Mouse (Mus musculus): ENCODE measurements around the gene Lhx5. TPM values are rescaled to one million over a fixed set of nuclear protein-coding genes. Genes with fewer than 3 reads are reported as not detected.

Gene Lhx5
- total RNA-seq (2014; rRNA removed), result 4.6 and 5.4 TPM in 2 replicates
- 1.4 and 3.7 TPM in 2 replicates for polyA plus RNA-seq (2015; fragmentation: Nextera tagmentation; extraction: Ambion mirVana)

- no peak for TF ChIP-seq CTCF (IDR thresholded peaks at IDR 0.05; ENCODE audit: low read depth)
- no peak within 1 kb of the TSS for H3K27ac ChIP-seq (ENCODE audit: low read depth, low read length)
Observed at GRCm38 (mm10) chr5:120431649-120432485, at the start of gene Lhx5. Lhx5 (plus strand) TSS chr5:120431699.

GRCm38 (mm10) chr5:120386361-120386760 is 45.1 kb upstream of the Lhx5 start:
- ATAC-seq (no peak), DNase-seq (no peak)
- Histone ChIP-seq H3K27ac (ENCODE audit: low read depth, low read length) (no peak overlapping the region), H3K27me3 (ENCODE audit: insufficient read depth, low read length) (no peaks in the 10 kb centered on the region), H3K4me1 (ENCODE audit: insufficient read depth) (no peaks in the 10 kb centered on the region), H3K9me3 (ENCODE audit: low read length) (no peaks in the 10 kb centered on the region), H3K4me3 (ENCODE audit: low read depth, low read length) (no peak overlapping the region), H3K4me2 (ENCODE audit: low read depth) (no peak overlapping the region), H3K9ac (no peak overlapping the region), H3K36me3 (ENCODE audit: insufficient read depth) (no peaks in the 10 kb centered on the region)
- no peak for TF ChIP-seq CTCF (IDR thresholded peaks at IDR 0.05; ENCODE audit: low read depth)
- 60% methylated on average over 4 of the region's 4 CpGs for WGBS

More at GRCm38 (mm10) chr5:120431649-120432485, at the start of gene Lhx5:
- peak within 1 kb of the TSS; percentile 39 for H3K4me2 ChIP-seq (ENCODE audit: low read depth)
- H3K4me1 ChIP-seq (ENCODE audit: insufficient read depth), result no peaks in the 10 kb centered on the region
- 1% methylated on average over 69 of the region's 69 CpGs for WGBS
- DNase-seq (peak; percentile 75), ATAC-seq (peak; percentile 69)
- peaks cover 73% of the 10 kb centered on the region for H3K27me3 ChIP-seq (ENCODE audit: insufficient read depth, low read length)
- no peaks in the 10 kb centered on the region for H3K36me3 ChIP-seq (ENCODE audit: insufficient read depth)
- no peaks in the 10 kb centered on the region for H3K9me3 ChIP-seq (ENCODE audit: low read length)
- 0 out of 2 replicates have a peak within 1 kb of the TSS, but pooled peaks have one; percentile 19 for H3K9ac ChIP-seq
- H3K4me3 ChIP-seq (ENCODE audit: low read depth, low read length), result peak within 1 kb of the TSS; percentile 28

GRCm38 (mm10) chr5:120388765-120389164 is 42.7 kb upstream of the Lhx5 start:
- DNase-seq (no peak), ATAC-seq (no peak)
- Histone ChIP-seq H3K27ac (ENCODE audit: low read depth, low read length) (no peak overlapping the region), H3K27me3 (ENCODE audit: insufficient read depth, low read length) (no peaks in the 10 kb centered on the region), H3K4me2 (ENCODE audit: low read depth) (no peak overlapping the region), H3K4me1 (ENCODE audit: insufficient read depth) (no peaks in the 10 kb centered on the region), H3K4me3 (ENCODE audit: low read depth, low read length) (no peak overlapping the region), H3K9ac (no peak overlapping the region), H3K9me3 (ENCODE audit: low read length) (no peaks in the 10 kb centered on the region), H3K36me3 (ENCODE audit: insufficient read depth) (no peaks in the 10 kb centered on the region)
- no peak for TF ChIP-seq CTCF (IDR thresholded peaks at IDR 0.05; ENCODE audit: low read depth)
- WGBS, result 53% methylated on average over 9 of the region's 9 CpGs

GRCm38 (mm10) chr5:120389973-120390372 is 41.5 kb upstream of the Lhx5 start:
- no peak for DNase-seq
- no peak for TF ChIP-seq CTCF (IDR thresholded peaks at IDR 0.05; ENCODE audit: low read depth)

GRCm38 (mm10) chr5:120393871-120394667 is 37.4 kb upstream of the Lhx5 start:
- Histone ChIP-seq H3K4me1 (ENCODE audit: insufficient read depth) (no peaks in the 10 kb centered on the region), H3K27me3 (ENCODE audit: insufficient read depth, low read length) (peaks cover 16% of the 10 kb centered on the region), H3K9ac (no peak overlapping the region), H3K27ac (ENCODE audit: low read depth, low read length) (no peak overlapping the region), H3K4me2 (ENCODE audit: low read depth) (no peak overlapping the region), H3K36me3 (ENCODE audit: insufficient read depth) (no peaks in the 10 kb centered on the region), H3K4me3 (ENCODE audit: low read depth, low read length) (no peak overlapping the region), H3K9me3 (ENCODE audit: low read length) (no peaks in the 10 kb centered on the region)
- no peak for ATAC-seq
- no peak for TF ChIP-seq CTCF (IDR thresholded peaks at IDR 0.05; ENCODE audit: low read depth)
- no peak for DNase-seq
- WGBS, result 14% methylated on average over 25 of the region's 25 CpGs

More at GRCm38 (mm10) chr5:120389973-120390372, 41.5 kb upstream of the Lhx5 start:
- H3K36me3 ChIP-seq (ENCODE audit: insufficient read depth), result no peaks in the 10 kb centered on the region
- no peak overlapping the region for H3K9ac ChIP-seq
- no peak overlapping the region for H3K27ac ChIP-seq (ENCODE audit: low read depth, low read length)
- H3K4me2 ChIP-seq (ENCODE audit: low read depth), result no peak overlapping the region
- H3K27me3 ChIP-seq (ENCODE audit: insufficient read depth, low read length), result peaks cover 3% of the 10 kb centered on the region; the same call in 1 of the 2 replicates
- 76% methylated on average over 2 of the region's 2 CpGs for WGBS
- H3K4me1 ChIP-seq (ENCODE audit: insufficient read depth), result no peaks in the 10 kb centered on the region
- no peaks in the 10 kb centered on the region for H3K9me3 ChIP-seq (ENCODE audit: low read length)
- ATAC-seq, result no peak
- H3K4me3 ChIP-seq (ENCODE audit: low read depth, low read length), result no peak overlapping the region

GRCm38 (mm10) chr5:120397988-120398387 is 33.5 kb upstream of the Lhx5 start:
- H3K4me3 ChIP-seq (ENCODE audit: low read depth, low read length), result no peak overlapping the region
- 0 out of 2 replicates have a peak overlapping the region, but pooled peaks have one; percentile 13 for H3K4me2 ChIP-seq (ENCODE audit: low read depth)
- ATAC-seq, result no peak
- no peak overlapping the region for H3K27ac ChIP-seq (ENCODE audit: low read depth, low read length)
- H3K9me3 ChIP-seq (ENCODE audit: low read length), result no peaks in the 10 kb centered on the region
- no peak for TF ChIP-seq CTCF (IDR thresholded peaks at IDR 0.05; ENCODE audit: low read depth)
- no peak for DNase-seq
- no peaks in the 10 kb centered on the region for H3K36me3 ChIP-seq (ENCODE audit: insufficient read depth)
- 5% methylated on average over 13 of the region's 13 CpGs for WGBS
- no peak overlapping the region for H3K9ac ChIP-seq
- no peaks in the 10 kb centered on the region for H3K4me1 ChIP-seq (ENCODE audit: insufficient read depth)
- peaks cover 19% of the 10 kb centered on the region for H3K27me3 ChIP-seq (ENCODE audit: insufficient read depth, low read length)
